Mouse (Mus musculus): ENCODE measurements around the gene Hspb8. TPM values are rescaled to one million over a fixed set of nuclear protein-coding genes. Genes with fewer than 3 reads are reported as not detected.
"Not testable (repeated sequence)": the region's sequence is repeated elsewhere in the genome, so short reads cannot be mapped to it uniquely, and the experiment has no call there.

Gene Hspb8
- polyA plus RNA-seq, 1 experiment from 2014 or later, result 3.4 TPM

DNA sequence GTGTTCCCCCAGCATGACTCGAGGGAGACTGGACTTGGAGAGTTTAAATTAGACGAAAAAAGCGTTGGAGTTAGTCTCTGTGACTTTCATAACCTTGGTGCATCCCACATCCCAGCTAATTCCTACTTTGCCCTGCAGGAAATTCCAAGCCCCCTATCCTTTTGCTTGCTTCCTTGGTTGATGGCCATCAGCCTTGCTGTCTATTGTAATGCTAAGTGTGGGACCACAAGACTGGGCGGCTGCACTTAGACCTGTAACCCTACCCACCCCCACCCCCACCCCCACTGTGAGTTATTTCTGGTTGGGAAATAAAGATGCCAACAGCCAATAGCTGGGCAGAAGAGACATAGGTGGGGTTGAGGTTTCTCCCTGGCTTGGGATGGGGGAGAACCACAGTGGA lies 15.7 kb upstream of the Hspb8 start:
- H3K27ac ChIP-seq (ENCODE audit: low read depth, low read length), result no peak overlapping the region
- ATAC-seq (ENCODE audit: low read depth), result no peak
- H3K4me2 ChIP-seq (ENCODE audit: low read depth, low read length), result no peak overlapping the region
- no peaks in the 10 kb centered on the region for H3K36me3 ChIP-seq (ENCODE audit: control insufficient read depth, insufficient read depth, low read length)
- no peaks in the 10 kb centered on the region for H3K27me3 ChIP-seq (ENCODE audit: control insufficient read depth, insufficient read depth, low read length)
- H3K4me1 ChIP-seq (ENCODE audit: control insufficient read depth, insufficient read depth, low read length), result no peaks in the 10 kb centered on the region
- H3K9ac ChIP-seq (replicated peaks; ENCODE audit: low read depth, low read length), result no peak overlapping the region
- no peaks in the 10 kb centered on the region for H3K9me3 ChIP-seq (ENCODE audit: control insufficient read depth, low read length)
- H3K4me3 ChIP-seq (ENCODE audit: low read depth, low read length), result no peak overlapping the region
- WGBS, result 11% methylated on average over 4 of the region's 4 CpGs

DNA sequence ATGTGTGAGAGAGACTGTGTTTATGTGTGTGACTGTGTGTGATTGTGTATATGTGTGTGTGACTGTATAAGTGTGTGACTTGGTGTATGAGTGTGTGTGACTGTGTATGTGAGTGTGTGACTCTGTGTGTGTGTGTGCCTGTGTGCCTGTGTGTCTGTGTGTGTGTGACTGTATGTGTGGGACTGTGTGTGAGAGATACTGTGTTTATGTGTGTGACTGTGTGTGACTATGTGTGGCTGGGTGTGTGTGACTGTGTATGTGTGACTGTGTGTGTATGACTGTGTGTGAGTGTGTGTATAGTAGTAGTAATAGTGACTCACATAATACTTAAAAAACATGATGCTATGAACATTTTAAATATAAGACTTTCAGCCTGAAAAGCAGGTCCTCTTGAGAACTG lies 13.5 kb upstream of the Hspb8 start:
- Histone ChIP-seq H3K27ac (ENCODE audit: low read depth, low read length) (no peak overlapping the region), H3K36me3 (ENCODE audit: control insufficient read depth, insufficient read depth, low read length) (no peaks in the 10 kb centered on the region), H3K27me3 (ENCODE audit: control insufficient read depth, insufficient read depth, low read length) (no peaks in the 10 kb centered on the region), H3K9me3 (ENCODE audit: control insufficient read depth, low read length) (no peaks in the 10 kb centered on the region), H3K4me1 (ENCODE audit: control insufficient read depth, insufficient read depth, low read length) (no peaks in the 10 kb centered on the region), H3K4me2 (ENCODE audit: low read depth, low read length) (no peak overlapping the region), H3K9ac (replicated peaks; ENCODE audit: low read depth, low read length) (no peak overlapping the region), H3K4me3 (ENCODE audit: low read depth, low read length) (no peak overlapping the region)
- ATAC-seq (ENCODE audit: low read depth), result no peak

DNA sequence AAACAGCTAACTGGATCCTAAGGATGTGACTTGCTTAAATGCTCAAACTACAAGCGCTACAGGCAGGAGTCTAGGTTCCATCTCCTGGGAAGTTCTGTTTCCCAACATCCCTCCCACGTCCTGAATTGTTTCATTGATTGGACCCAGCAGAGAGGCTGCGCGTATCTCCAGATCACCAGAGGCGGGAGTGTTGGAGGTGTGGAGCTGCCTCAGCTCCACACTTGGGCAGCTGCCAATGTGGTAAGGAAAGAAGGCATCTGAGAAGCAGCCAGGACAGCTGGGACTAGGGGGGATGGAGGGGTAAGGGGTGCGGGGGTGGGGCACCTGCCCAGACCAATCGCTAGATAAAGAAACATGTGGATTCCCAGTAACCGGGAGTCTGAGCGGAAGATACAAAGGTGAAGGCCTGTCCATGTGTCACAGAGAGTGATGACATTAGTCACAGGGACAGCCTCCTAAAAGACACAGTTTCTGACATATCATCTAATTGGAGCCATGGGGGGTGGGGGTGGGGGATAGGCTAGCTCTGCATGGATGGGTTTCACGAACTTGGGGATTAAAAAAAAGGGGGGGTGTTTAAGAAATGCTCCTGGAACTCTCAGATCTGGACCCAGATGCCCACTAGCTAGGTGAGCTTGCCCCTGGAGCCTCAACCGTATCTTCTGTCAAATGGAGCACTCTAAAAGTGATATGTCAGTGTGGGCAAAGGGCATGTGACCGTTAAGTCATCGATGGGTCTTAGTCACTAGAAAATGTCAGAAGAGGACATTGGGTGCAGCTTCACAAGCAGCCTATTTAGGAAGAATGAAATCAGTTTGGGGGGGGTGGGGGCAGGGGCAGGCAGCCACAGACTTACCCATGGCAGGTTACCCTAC lies 12.5 kb upstream of the Hspb8 start:
- no peak overlapping the region for H3K9ac ChIP-seq (replicated peaks; ENCODE audit: low read depth, low read length)

DNA sequence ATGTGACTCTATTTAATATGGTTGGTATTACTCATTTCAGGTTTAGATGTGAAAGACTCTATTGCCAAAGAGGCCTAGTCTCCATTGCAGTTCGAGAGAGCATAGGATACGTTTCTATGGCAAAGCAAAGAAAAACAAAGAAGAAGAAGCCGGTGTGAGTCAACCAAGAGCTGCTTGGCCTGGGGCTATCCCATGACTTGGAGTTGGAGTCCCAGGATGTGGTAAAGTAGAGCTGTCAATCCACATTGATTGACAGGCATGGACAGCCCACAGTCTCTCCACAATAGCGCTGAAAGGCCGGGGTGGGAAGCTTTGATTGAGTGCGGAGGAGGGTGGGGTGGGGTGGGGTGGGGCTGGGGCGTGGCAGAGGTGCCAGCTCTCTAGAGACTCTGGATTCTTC lies 10.2 kb upstream of the Hspb8 start:
- H3K9ac ChIP-seq (replicated peaks; ENCODE audit: low read depth, low read length), result no peak overlapping the region
- no peaks in the 10 kb centered on the region for H3K4me1 ChIP-seq (ENCODE audit: control insufficient read depth, insufficient read depth, low read length)
- no peaks in the 10 kb centered on the region for H3K9me3 ChIP-seq (ENCODE audit: control insufficient read depth, low read length)
- H3K27me3 ChIP-seq (ENCODE audit: control insufficient read depth, insufficient read depth, low read length), result no peaks in the 10 kb centered on the region
- H3K4me2 ChIP-seq (ENCODE audit: low read depth, low read length), result no peak overlapping the region
- no peak overlapping the region for H3K27ac ChIP-seq (ENCODE audit: low read depth, low read length)
- no peak overlapping the region for H3K4me3 ChIP-seq (ENCODE audit: low read depth, low read length)
- ATAC-seq (ENCODE audit: low read depth), result no peak
- H3K36me3 ChIP-seq (ENCODE audit: control insufficient read depth, insufficient read depth, low read length), result no peaks in the 10 kb centered on the region
- 65% methylated on average over 7 of the region's 7 CpGs for WGBS

More for the DNA sequence above, 12.5 kb upstream of the Hspb8 start:
- ATAC-seq (ENCODE audit: low read depth), result no peak
- Histone ChIP-seq H3K9me3 (ENCODE audit: control insufficient read depth, low read length) (no peaks in the 10 kb centered on the region), H3K4me3 (ENCODE audit: low read depth, low read length) (no peak overlapping the region), H3K4me2 (ENCODE audit: low read depth, low read length) (no peak overlapping the region), H3K4me1 (ENCODE audit: control insufficient read depth, insufficient read depth, low read length) (no peaks in the 10 kb centered on the region), H3K27me3 (ENCODE audit: control insufficient read depth, insufficient read depth, low read length) (no peaks in the 10 kb centered on the region), H3K36me3 (ENCODE audit: control insufficient read depth, insufficient read depth, low read length) (no peaks in the 10 kb centered on the region), H3K27ac (ENCODE audit: low read depth, low read length) (no peak overlapping the region)
- WGBS, result 53% methylated on average over 13 of the region's 13 CpGs

DNA sequence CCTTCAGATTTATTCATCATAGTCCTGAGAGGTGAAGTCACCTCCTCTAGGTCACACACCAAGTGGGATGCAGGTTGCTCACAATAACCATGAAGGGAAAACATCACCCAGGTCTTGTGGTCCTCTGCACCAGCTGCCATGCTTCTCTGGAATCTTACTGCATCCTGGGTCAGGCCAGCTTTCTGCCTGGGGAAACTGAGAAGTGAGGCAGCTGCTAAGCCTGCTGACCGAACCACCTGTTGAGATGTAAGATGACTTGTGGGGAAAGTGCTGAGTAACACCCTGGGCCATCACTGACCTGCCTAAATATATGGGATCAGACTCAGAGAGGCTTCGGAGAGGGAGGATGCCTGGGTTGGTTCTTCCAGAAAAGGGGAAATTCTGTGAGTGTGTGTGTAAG lies 4.0 kb upstream of the Hspb8 start:
- ATAC-seq (ENCODE audit: low read depth), result no peak
- H3K4me1 ChIP-seq (ENCODE audit: control insufficient read depth, insufficient read depth, low read length), result peaks cover 10% of the 10 kb centered on the region; the same call in 1 of the 2 replicates
- H3K9me3 ChIP-seq (ENCODE audit: control insufficient read depth, low read length), result no peaks in the 10 kb centered on the region
- WGBS, result 86% methylated on average over 2 of the region's 2 CpGs
- H3K4me2 ChIP-seq (ENCODE audit: low read depth, low read length), result no peak overlapping the region
- H3K27me3 ChIP-seq (ENCODE audit: control insufficient read depth, insufficient read depth, low read length), result no peaks in the 10 kb centered on the region
- H3K27ac ChIP-seq (ENCODE audit: low read depth, low read length), result no peak overlapping the region
- no peak overlapping the region for H3K9ac ChIP-seq (replicated peaks; ENCODE audit: low read depth, low read length)
- H3K36me3 ChIP-seq (ENCODE audit: control insufficient read depth, insufficient read depth, low read length), result no peaks in the 10 kb centered on the region
- no peak overlapping the region for H3K4me3 ChIP-seq (ENCODE audit: low read depth, low read length)

DNA sequence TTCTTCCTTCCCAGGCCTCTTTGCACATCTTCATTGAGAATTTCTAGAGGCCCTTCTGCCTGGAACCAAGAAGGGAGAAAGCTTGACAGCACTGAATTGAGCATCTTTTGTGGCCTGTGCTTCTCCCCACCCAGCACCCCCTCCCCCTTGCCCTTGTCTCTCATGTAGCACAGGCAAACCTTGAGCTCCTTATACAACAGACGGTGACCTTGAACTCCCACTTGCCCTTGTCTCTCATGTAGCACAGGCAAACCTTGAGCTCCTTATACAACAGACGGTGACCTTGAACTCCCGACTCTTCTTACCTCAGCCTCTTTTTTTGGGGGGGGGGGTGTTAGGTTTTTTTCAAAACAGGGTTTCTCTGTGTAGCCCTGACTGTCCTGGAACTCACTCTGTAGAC lies 3.0 kb upstream of the Hspb8 start:
- peaks cover 13% of the 10 kb centered on the region; the same call in 1 of the 2 replicates for H3K4me1 ChIP-seq (ENCODE audit: control insufficient read depth, insufficient read depth, low read length)
- H3K27me3 ChIP-seq (ENCODE audit: control insufficient read depth, insufficient read depth, low read length); H3K4me3 ChIP-seq (ENCODE audit: low read depth, low read length); ATAC-seq (ENCODE audit: low read depth); H3K4me2 ChIP-seq (ENCODE audit: low read depth, low read length); H3K36me3 ChIP-seq (ENCODE audit: control insufficient read depth, insufficient read depth, low read length); H3K27ac ChIP-seq (ENCODE audit: low read depth, low read length); H3K9ac ChIP-seq (replicated peaks; ENCODE audit: low read depth, low read length); H3K9me3 ChIP-seq (ENCODE audit: control insufficient read depth, low read length): not testable (repeated sequence)
- WGBS, result 82% methylated on average over 3 of the region's 3 CpGs

DNA sequence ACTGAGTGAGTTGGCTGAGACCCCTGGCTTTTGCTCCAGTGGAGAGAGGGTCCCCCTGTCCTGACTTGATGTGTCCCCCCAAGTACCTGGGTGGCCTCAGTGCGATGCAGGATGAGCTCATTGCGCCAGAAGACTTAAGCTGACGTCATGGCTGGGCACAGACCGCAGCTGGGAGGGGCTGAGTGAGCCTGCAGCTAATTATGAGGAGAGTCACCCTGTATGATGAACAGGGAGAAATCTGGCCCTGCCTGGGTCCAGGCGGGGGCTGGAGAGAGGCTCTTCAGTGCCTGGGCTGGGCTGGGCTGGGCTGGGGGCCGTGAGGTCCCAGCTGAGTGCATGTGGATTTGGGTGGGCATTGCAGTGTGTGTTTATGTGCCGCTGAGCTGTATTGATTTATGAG lies 2.6 kb upstream of the Hspb8 start:
- no peak overlapping the region for H3K4me3 ChIP-seq (ENCODE audit: low read depth, low read length)
- WGBS, result 60% methylated on average over 7 of the region's 7 CpGs
- peaks cover 16% of the 10 kb centered on the region; the same call in 1 of the 2 replicates for H3K4me1 ChIP-seq (ENCODE audit: control insufficient read depth, insufficient read depth, low read length)
- no peaks in the 10 kb centered on the region for H3K36me3 ChIP-seq (ENCODE audit: control insufficient read depth, insufficient read depth, low read length)
- no peak overlapping the region for H3K9ac ChIP-seq (replicated peaks; ENCODE audit: low read depth, low read length)
- H3K27me3 ChIP-seq (ENCODE audit: control insufficient read depth, insufficient read depth, low read length), result no peaks in the 10 kb centered on the region
- H3K9me3 ChIP-seq (ENCODE audit: control insufficient read depth, low read length), result no peaks in the 10 kb centered on the region
- no peak overlapping the region for H3K27ac ChIP-seq (ENCODE audit: low read depth, low read length)
- no peak for ATAC-seq (ENCODE audit: low read depth)
- no peak overlapping the region for H3K4me2 ChIP-seq (ENCODE audit: low read depth, low read length)

DNA sequence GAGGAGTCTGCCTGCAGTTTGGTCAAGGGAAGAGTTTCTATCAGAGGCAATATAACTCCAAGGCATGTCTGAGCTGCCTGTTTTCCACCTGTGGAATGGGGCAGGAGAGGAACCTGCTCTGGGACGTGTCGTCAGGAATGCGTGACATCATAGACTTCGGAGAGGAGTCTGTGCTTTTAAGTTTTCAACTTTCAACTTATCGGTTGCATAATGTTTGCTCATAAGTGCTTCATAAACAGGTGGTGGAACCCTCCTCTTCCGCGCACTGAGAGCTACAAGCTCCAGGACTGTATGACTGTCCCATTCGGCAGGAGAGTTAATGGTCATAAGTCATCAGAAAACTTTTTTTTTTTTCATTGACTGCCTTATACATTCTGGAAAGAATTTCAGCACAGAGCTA lies 1.1 kb upstream of the Hspb8 start:
- no peaks in the 10 kb centered on the region for H3K9me3 ChIP-seq (ENCODE audit: control insufficient read depth, low read length)
- H3K36me3 ChIP-seq (ENCODE audit: control insufficient read depth, insufficient read depth, low read length), result no peaks in the 10 kb centered on the region
- ATAC-seq (ENCODE audit: low read depth), result no peak
- H3K4me2 ChIP-seq (ENCODE audit: low read depth, low read length), result no peak overlapping the region
- H3K4me1 ChIP-seq (ENCODE audit: control insufficient read depth, insufficient read depth, low read length), result peaks cover 16% of the 10 kb centered on the region; the same call in 1 of the 2 replicates
- H3K9ac ChIP-seq (replicated peaks; ENCODE audit: low read depth, low read length), result no peak overlapping the region
- H3K27ac ChIP-seq (ENCODE audit: low read depth, low read length), result no peak overlapping the region
- H3K27me3 ChIP-seq (ENCODE audit: control insufficient read depth, insufficient read depth, low read length), result no peaks in the 10 kb centered on the region
- 85% methylated on average over 8 of the region's 8 CpGs for WGBS
- no peak overlapping the region for H3K4me3 ChIP-seq (ENCODE audit: low read depth, low read length)

DNA sequence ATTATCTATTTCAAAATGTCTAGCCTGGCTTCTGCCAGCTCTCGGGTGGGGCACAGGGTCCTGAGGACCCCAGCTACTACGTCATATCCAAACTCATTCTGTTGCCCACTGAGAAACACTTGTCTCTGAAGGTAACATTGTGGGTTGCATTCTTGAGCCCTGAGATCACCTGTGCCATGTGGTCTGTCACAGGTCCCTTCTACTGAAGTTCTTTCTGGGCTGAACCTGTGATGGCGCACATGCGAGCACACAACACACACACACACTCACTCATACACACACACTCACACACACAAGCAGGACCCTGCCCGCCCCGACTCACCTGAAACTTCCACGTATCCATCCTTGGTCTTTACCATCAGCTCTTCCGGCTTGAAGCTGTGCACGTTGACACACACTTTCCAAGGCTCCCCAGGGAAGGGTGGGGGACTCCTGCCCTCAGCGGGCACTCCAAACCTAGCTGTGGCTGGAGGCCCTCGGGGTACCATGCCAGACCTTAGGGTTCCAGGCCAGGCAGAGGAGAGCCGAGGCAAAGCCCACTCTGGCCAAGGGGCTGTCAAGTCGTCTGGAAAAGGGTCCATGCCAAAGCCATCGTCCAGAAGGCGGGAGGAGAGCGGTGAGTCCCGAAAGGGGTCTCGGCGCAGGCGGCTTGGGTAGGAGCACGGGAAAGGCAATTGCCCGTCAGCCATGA lies 728 bp downstream of the Hspb8 start:
- Histone ChIP-seq H3K4me1 (ENCODE audit: control insufficient read depth, insufficient read depth, low read length) (peaks cover 16% of the 10 kb centered on the region; the same call in 1 of the 2 replicates), H3K27ac (ENCODE audit: low read depth, low read length) (no peak overlapping the region), H3K9me3 (ENCODE audit: control insufficient read depth, low read length) (no peaks in the 10 kb centered on the region), H3K9ac (replicated peaks; ENCODE audit: low read depth, low read length) (no peak overlapping the region), H3K27me3 (ENCODE audit: control insufficient read depth, insufficient read depth, low read length) (no peaks in the 10 kb centered on the region), H3K36me3 (ENCODE audit: control insufficient read depth, insufficient read depth, low read length) (no peaks in the 10 kb centered on the region), H3K4me3 (ENCODE audit: low read depth, low read length) (0 out of 2 replicates have a peak overlapping the region, but pooled peaks have one; percentile 4), H3K4me2 (ENCODE audit: low read depth, low read length) (peak overlapping the region; percentile 45)
- WGBS, result 55% methylated on average over 22 of the region's 22 CpGs
- no peak for ATAC-seq (ENCODE audit: low read depth)

Data from neural tube, embryonic 14.5 days (tissue).